Mouse (Mus musculus) lung, embryonic 16.5 days (tissue): ENCODE measurements around the gene Bmpr1a. TPM values are rescaled to one million over a fixed set of nuclear protein-coding genes. Genes with fewer than 3 reads are reported as not detected.
"Not testable (repeated sequence)": the region's sequence is repeated elsewhere in the genome, so short reads cannot be mapped to it uniquely, and the experiment has no call there.

ENCODE experiments used
- ATAC-seq: fragments of 200-750 bp; cut with Nextera tagmentation; 2 replicates; pipeline ENCODE4 v1.8.0; 2017; ENCODE audit warnings: low read depth, mild to moderate bottlenecking, moderate library complexity
- H3K27ac ChIP-seq: fragments of 300-500 bp; sonication (generic); 2 replicates; pipeline ENCODE4 v1.5.1; 2014; ENCODE audit warnings: mild to moderate bottlenecking, control low read depth, low read length
- H3K27me3 ChIP-seq: fragments of 300-500 bp; sonication (generic); 2 replicates; pipeline ENCODE4 v1.6.1; 2014; ENCODE audit warnings: low read depth, low read length, mixed read lengths; ENCODE audit not compliant: control insufficient read depth, insufficient read depth
- H3K36me3 ChIP-seq: fragments of 300-500 bp; sonication (generic); 2 replicates; pipeline ENCODE4 v1.6.1; 2014; ENCODE audit warnings: low read length; ENCODE audit not compliant: control insufficient read depth, insufficient read depth
- H3K4me1 ChIP-seq: fragments of 300-500 bp; sonication (generic); replicated peaks from 2 replicates; pipeline ENCODE4 v1.6.1; 2014; ENCODE audit warnings: low read length, mixed read lengths; ENCODE audit not compliant: control insufficient read depth, insufficient read depth
- H3K4me2 ChIP-seq: fragments of 300-500 bp; sonication (generic); 2 replicates; pipeline ENCODE4 v1.6.1; 2014; ENCODE audit warnings: low read depth, low read length, control low read depth
- H3K4me3 ChIP-seq: fragments of 300-500 bp; sonication (generic); 2 replicates; pipeline ENCODE4 v1.5.1; 2014; ENCODE audit warnings: mild to moderate bottlenecking, low read length, control low read depth
- H3K9ac ChIP-seq: fragments of 300-500 bp; sonication (generic); 2 replicates; pipeline ENCODE4 v1.6.1; 2014; ENCODE audit warnings: low read length, control low read depth
- H3K9me3 ChIP-seq: fragments of 300-500 bp; sonication (generic); 2 replicates; pipeline ENCODE4 v1.6.1; 2016; ENCODE audit warnings: low read length; ENCODE audit not compliant: control insufficient read depth
- WGBS: fragments of 180-500 bp; shearing (Covaris S2); extraction: QIAGEN DNeasy Blood & Tissue Kit; methylation state at CpG from one replicate; pipeline ENCODE4 v1.1.7; 2014; 5-methylcytosine and 5-hydroxymethylcytosine counted together
- polyA plus RNA-seq: library from polyadenylated mRNA; unstranded; fragments of >200 nt; fragmentation: Nextera tagmentation; extraction: Ambion mirVana; gene quantifications from 2 replicates; pipeline ENCODE4 v1.2.1, GENCODE M21; 2015

Gene Bmpr1a
- polyA plus RNA-seq, 1 experiment from 2014 or later, result 25.8 TPM

DNA sequence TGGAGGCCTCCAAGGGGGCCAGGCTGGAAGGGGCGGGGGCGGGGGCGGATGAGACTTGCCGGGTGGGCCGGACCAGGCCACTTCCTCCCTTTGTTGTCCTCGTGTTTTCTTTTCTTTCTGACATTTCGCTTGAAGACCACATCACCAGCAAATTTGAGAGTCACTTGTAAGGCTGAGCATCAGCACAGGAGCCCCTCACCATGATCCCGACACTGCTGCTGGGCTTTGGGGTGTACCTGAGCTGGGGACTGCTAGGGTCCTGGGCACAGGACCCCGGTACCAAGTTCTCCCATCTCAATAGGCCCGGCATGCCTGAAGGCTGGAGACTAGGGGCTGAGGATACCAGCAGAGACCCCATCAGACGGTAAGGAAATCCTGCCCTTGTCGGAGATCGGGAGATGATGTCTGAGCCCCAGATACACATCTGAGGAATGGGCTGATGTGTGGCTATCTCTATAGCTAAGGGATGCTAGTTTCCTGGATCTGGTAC, 127.7 kb downstream of the Bmpr1a start, which contains the start of gene Mmrn2:
Gene Mmrn2 (plus strand): TSS at position 51 of the 490 bp plus-strand sequence.
- Histone ChIP-seq H3K4me3 (peak within 1 kb of the TSS; percentile 40), H3K36me3 (no peaks in the 10 kb centered on the region), H3K9ac (peak within 1 kb of the TSS; percentile 50), H3K4me1 (peaks cover 24% of the 10 kb centered on the region), H3K4me2 (peak within 1 kb of the TSS; percentile 49), H3K9me3 (no peaks in the 10 kb centered on the region), H3K27me3 (no peaks in the 10 kb centered on the region), H3K27ac (0 out of 2 replicates have a peak within 1 kb of the TSS, but pooled peaks have one; percentile 43)
- WGBS, result 67% methylated on average over 13 of the region's 13 CpGs
- no peak for ATAC-seq

DNA sequence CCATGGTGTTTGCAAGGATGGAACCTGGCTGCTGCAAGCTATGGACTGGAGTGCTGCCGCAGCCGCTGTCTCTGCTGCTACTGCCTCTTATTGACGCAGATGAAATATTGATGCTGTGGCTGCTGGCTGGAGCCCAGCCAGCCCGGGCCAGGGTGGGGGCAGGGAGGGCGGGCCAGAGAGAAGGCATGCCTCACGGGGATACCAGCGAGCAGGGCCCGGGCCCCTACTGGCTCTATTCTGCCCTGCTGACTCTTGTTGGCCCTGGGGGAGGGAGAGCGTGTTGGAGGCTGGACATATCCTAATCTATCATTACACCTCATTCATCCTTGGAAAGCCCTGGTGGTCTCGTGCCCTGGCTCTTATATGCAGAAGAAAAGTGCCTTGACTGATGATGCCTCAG, 128.6 kb downstream of the Bmpr1a start, which contains the start of gene Sncg:
Gene Sncg (minus strand): TSS at position 213 of the 400 bp plus-strand sequence.
- Histone ChIP-seq H3K27ac (0 out of 2 replicates have a peak within 1 kb of the TSS, but pooled peaks have one; percentile 43), H3K9ac (0 out of 2 replicates have a peak within 1 kb of the TSS, but pooled peaks have one; percentile 20), H3K4me2 (peak within 1 kb of the TSS; percentile 49), H3K9me3 (no peaks in the 10 kb centered on the region), H3K27me3 (no peaks in the 10 kb centered on the region), H3K4me3 (peak within 1 kb of the TSS; percentile 40), H3K4me1 (peaks cover 24% of the 10 kb centered on the region), H3K36me3 (no peaks in the 10 kb centered on the region)
- ATAC-seq, result peak; percentile 48; the same call in 1 of the 2 replicates
- 19% methylated on average over 10 of the region's 10 CpGs for WGBS

DNA sequence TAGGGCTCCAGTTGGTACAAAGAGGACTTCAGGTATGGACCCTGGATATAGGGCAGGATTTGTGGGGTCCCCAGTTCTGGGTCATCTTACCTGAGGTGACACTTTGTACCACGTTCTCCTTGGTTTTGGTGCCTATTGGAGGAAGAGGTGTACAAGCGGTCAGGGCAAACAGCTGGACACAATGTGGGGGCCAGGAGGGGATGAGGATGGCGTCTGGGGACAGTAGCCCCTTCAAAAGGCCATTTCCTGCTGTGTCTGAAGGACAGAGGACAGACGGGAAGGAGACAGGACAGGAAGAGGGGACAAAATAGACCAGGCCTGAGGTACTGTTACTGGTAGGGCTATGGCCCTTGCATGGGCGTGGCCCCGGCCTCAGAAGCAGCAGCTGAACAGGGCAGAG, 129.6 kb downstream of the Bmpr1a start:
- Histone ChIP-seq H3K4me2 (no peak overlapping the region), H3K4me3 (no peak overlapping the region), H3K36me3 (no peaks in the 10 kb centered on the region), H3K27ac (no peak overlapping the region), H3K9me3 (no peaks in the 10 kb centered on the region), H3K9ac (no peak overlapping the region), H3K27me3 (no peaks in the 10 kb centered on the region), H3K4me1 (peaks cover 19% of the 10 kb centered on the region)
- ATAC-seq, result no peak
- WGBS, result 80% methylated on average over 6 of the region's 6 CpGs

DNA sequence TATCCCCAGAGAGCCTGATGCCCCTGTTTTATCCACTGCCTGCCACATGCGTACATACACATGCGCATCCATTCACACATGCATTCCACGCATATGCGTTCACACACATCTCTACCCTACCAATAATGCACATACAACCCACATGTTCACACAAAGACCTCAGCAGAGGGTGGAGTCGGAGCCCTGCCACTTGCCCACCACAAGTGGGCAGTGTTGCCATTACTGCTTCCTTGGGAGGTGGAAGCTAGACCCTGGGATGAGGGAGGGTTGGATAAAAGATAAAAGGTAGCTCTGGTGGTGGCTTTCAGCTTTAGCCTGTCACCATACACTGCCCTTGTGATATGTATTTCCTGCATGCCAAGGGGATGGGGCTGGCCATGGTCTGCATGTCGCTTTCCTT, 130.5 kb downstream of the Bmpr1a start:
- Histone ChIP-seq H3K9ac (no peak overlapping the region), H3K36me3 (no peaks in the 10 kb centered on the region), H3K27me3 (no peaks in the 10 kb centered on the region), H3K9me3 (no peaks in the 10 kb centered on the region), H3K4me3 (no peak overlapping the region), H3K4me1 (peaks cover 14% of the 10 kb centered on the region), H3K4me2 (no peak overlapping the region), H3K27ac (no peak overlapping the region)
- 80% methylated on average over 6 of the region's 6 CpGs for WGBS
- 0 out of 2 replicates have a peak, but pooled peaks have one; percentile 21 for ATAC-seq

DNA sequence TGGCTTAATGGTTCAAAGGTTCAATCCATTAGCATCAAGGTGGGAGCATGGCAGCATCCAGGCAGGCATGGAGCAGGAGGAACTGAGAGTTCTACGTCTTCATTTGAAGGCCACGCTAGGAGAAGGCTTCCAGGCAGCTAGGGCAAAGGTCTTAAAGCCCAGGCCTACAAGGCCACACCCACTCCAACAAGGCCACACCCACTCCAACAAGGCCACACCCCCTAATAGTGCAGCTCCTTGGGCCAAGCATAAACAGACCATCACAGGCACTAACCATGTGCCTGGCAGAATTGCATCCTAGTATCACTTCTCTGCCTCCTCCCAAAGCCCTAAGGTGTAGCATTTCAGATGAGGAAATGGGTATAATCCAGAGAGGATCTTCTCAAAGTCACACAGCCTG, 131.4 kb downstream of the Bmpr1a start:
- WGBS, result 79% methylated on average over 2 of the region's 2 CpGs

DNA sequence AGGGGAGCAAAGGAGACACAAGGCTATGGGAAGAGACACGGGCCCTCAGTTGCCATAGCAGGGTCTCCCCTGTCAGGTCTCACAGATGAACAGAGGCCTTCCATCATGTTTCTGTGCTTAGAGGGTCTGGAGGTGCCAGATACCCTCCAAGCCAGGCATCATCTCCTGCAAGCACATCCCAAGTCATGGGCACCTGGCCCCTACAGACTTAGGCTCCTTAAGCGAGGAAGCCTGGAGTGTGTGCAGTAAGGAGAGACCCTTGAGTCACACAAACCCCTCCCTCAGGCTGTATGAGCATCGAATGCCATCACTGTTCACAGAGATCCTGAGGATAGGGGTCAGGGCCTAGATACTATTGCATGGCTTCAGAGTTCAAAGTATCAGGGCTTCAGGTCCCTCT, 132.2 kb downstream of the Bmpr1a start:
- Histone ChIP-seq H3K4me2 (no peak overlapping the region), H3K27me3 (no peaks in the 10 kb centered on the region), H3K4me3 (no peak overlapping the region), H3K27ac (no peak overlapping the region), H3K9me3 (no peaks in the 10 kb centered on the region), H3K36me3 (no peaks in the 10 kb centered on the region), H3K4me1 (peaks cover 14% of the 10 kb centered on the region), H3K9ac (no peak overlapping the region)
- no peak for ATAC-seq
- WGBS, result 84% methylated on average over 3 of the region's 3 CpGs

More for the DNA sequence above, 131.4 kb downstream of the Bmpr1a start:
- Histone ChIP-seq H3K9ac (no peak overlapping the region), H3K4me2 (no peak overlapping the region), H3K4me1 (peaks cover 14% of the 10 kb centered on the region), H3K27me3 (no peaks in the 10 kb centered on the region), H3K4me3 (no peak overlapping the region), H3K9me3 (no peaks in the 10 kb centered on the region), H3K27ac (no peak overlapping the region), H3K36me3 (no peaks in the 10 kb centered on the region)
- ATAC-seq, result no peak

DNA sequence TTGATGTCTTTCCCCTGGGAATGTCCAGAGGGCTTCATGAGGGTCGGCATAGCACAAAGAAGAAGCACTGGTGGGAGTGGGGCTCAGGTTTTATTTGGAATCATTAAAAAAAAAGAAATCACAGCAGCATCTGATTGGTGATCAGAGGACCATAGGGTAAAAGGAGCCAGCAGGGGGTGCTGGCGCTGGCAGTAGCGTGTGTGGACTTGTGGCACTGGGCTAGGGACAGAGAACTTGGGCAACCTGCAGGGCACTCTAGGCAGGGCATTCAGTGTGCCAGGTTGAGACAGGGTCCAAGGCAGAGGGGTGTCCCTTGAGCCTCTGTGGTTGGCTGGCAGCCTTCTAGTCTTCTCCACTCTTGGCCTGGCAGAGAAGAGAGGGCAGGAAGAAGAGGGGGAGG, 132.9 kb downstream of the Bmpr1a start:
- no peaks in the 10 kb centered on the region for H3K9me3 ChIP-seq
- ATAC-seq, result no peak
- H3K4me2 ChIP-seq, result no peak overlapping the region
- H3K9ac ChIP-seq, result no peak overlapping the region
- no peaks in the 10 kb centered on the region for H3K27me3 ChIP-seq
- peaks cover 14% of the 10 kb centered on the region for H3K4me1 ChIP-seq
- H3K4me3 ChIP-seq, result no peak overlapping the region
- WGBS, result 60% methylated on average over 3 of the region's 3 CpGs
- no peaks in the 10 kb centered on the region for H3K36me3 ChIP-seq
- H3K27ac ChIP-seq, result no peak overlapping the region

DNA sequence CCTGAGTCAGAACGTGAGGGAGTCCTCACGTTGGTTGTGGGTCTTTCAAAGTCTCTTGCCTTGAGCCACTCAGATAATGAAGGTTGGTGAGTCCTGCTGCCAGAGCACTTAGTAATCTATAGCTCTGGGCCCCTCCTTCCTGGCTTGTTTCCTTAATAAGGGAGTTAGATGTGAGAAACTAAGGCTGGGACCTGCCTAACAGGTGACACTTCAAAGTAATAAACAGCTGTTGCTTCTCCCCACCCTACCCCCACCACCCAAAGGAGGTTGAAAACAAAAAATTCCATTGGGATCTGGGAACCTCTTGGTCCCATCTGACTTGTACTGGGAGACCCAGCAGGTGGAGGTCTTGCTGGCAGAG, 138.0 kb downstream of the Bmpr1a start:
- Histone ChIP-seq H3K4me2 (no peak overlapping the region), H3K4me3 (no peak overlapping the region), H3K27ac (no peak overlapping the region), H3K9ac (no peak overlapping the region), H3K27me3 (no peaks in the 10 kb centered on the region; the same call in 1 of the 2 replicates), H3K36me3 (no peaks in the 10 kb centered on the region), H3K9me3 (no peaks in the 10 kb centered on the region), H3K4me1 (peaks cover 3% of the 10 kb centered on the region; the same call in 1 of the 2 replicates)
- WGBS, result 91% methylated on average over 2 of the region's 2 CpGs
- no peak for ATAC-seq

DNA sequence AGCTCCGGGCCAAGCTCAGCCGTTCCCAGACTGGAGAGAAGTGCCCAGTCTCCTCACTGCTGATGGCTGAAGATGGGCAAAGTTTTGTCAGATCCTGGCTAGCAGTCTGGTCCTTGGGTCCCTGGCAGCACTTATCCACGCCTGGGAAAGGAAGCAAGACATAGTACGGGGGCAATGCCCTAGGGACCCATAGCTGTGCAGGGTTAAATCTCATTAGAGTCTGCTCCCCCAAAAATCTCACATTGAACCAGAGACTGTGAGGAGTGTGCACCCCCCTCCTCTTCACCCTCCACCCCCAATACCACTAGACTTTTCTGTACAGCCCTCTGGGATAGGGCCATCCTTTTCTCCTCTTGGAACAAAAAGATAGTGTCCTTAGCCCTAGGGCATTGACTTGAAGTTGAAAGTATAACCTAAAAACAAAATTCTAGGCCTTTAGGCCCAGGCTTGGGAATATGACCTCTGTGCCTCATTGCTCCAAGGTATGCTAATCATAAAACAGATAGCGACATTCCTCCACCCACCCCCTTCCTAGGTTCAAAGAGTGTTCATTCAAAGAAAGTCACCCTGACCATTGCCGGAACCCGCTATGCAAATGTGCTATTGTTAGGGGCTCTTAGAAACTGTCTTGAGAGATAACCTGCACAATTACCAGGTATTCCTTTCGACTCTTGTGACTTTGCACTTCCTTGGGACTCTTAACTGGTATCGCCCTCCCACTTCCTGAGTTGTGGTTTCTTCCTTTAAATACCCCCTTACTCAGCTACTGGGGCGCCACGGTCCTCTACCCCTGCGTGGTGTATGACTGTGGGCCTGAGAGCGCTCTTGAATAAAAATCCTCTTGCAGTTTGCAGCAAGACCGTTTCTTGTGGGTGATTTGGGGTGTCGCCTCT, 138.6 kb downstream of the Bmpr1a start:
- not testable (repeated sequence) for ATAC-seq, H3K9ac ChIP-seq, H3K27me3 ChIP-seq, H3K9me3 ChIP-seq, H3K36me3 ChIP-seq, H3K4me1 ChIP-seq, H3K27ac ChIP-seq
- 83% methylated on average over 15 of the region's 15 CpGs for WGBS
- H3K4me2 ChIP-seq, result peak overlapping the region; percentile 90; the same call in 1 of the 2 replicates
- H3K4me3 ChIP-seq, result peak overlapping the region; percentile 53; the same call in 1 of the 2 replicates
